Mouse (Mus musculus): ENCODE data around the gene Klk1b9. TPM values are rescaled to one million over a fixed set of nuclear protein-coding genes. Genes with fewer than 3 reads are reported as not detected.
"Not testable (repeated sequence)": the region's sequence is repeated elsewhere in the genome, so short reads cannot be mapped to it uniquely, and the experiment has no call there.

The Klk1b9 gene
- polyA plus RNA-seq, 1 experiment from 2014 or later, result not detected

- H3K36me3 ChIP-seq (replicated peaks), result no peaks in the 10 kb centered on the region
- no peak for ATAC-seq (replicated peaks)
- H3K4me2 ChIP-seq, result no peak overlapping the region
Measured at GRCm38 (mm10) chr7:43985657-43986056, 9.8 kb downstream of the Klk1b9 start.

GRCm38 (mm10) chr7:43994821-43995220, 19.0 kb downstream of the Klk1b9 start:
- ATAC-seq (replicated peaks); H3K4me1 ChIP-seq; H3K9ac ChIP-seq; H3K36me3 ChIP-seq (replicated peaks); H3K4me3 ChIP-seq; H3K4me2 ChIP-seq; H3K27ac ChIP-seq; H3K27me3 ChIP-seq (replicated peaks); H3K9me3 ChIP-seq: not testable (repeated sequence)
- 80% methylated on average over 1 of the region's 1 CpGs for WGBS

More at GRCm38 (mm10) chr7:43985657-43986056, 9.8 kb downstream of the Klk1b9 start:
- Histone ChIP-seq H3K9me3 (no peaks in the 10 kb centered on the region), H3K27ac (no peak overlapping the region), H3K4me3 (no peak overlapping the region), H3K9ac (no peak overlapping the region), H3K27me3 (replicated peaks) (no peaks in the 10 kb centered on the region), H3K4me1 (no peaks in the 10 kb centered on the region)

GRCm38 (mm10) chr7:43995577-43995976, 19.7 kb downstream of the Klk1b9 start, which contains the start of gene Klk1b11:
Klk1b11 (plus strand) TSS chr7:43995877.
- WGBS, result 93% methylated on average over 4 of the region's 4 CpGs
- ATAC-seq (replicated peaks), result not testable (repeated sequence)

GRCm38 (mm10) chr7:44004847-44005246, 29.0 kb downstream of the Klk1b9 start:
- Histone ChIP-seq H3K27me3 (replicated peaks) (no peaks in the 10 kb centered on the region), H3K9me3 (no peaks in the 10 kb centered on the region), H3K4me1 (no peaks in the 10 kb centered on the region), H3K4me2 (no peak overlapping the region), H3K36me3 (replicated peaks) (no peaks in the 10 kb centered on the region), H3K4me3 (no peak overlapping the region), H3K9ac (no peak overlapping the region), H3K27ac (no peak overlapping the region)
- ATAC-seq (replicated peaks), result no peak

More at GRCm38 (mm10) chr7:43995577-43995976, 19.7 kb downstream of the Klk1b9 start, which contains the start of gene Klk1b11:
- not testable (repeated sequence) for H3K27me3 ChIP-seq (replicated peaks); H3K4me3 ChIP-seq; H3K36me3 ChIP-seq (replicated peaks); H3K27ac ChIP-seq; H3K4me1 ChIP-seq; H3K9ac ChIP-seq; H3K4me2 ChIP-seq; H3K9me3 ChIP-seq

GRCm38 (mm10) chr7:44011868-44012267, 36.0 kb downstream of the Klk1b9 start, which contains the start of gene Klk1b26:
Klk1b26 (plus strand) TSS chr7:44012168.
- not testable (repeated sequence) for H3K4me2 ChIP-seq; ATAC-seq (replicated peaks); H3K9me3 ChIP-seq

GRCm38 (mm10) chr7:44014666-44015065, 38.8 kb downstream of the Klk1b9 start:
- not testable (repeated sequence) for H3K27ac ChIP-seq; H3K9me3 ChIP-seq; H3K36me3 ChIP-seq (replicated peaks); H3K27me3 ChIP-seq (replicated peaks); H3K4me2 ChIP-seq; H3K4me1 ChIP-seq; H3K9ac ChIP-seq; ATAC-seq (replicated peaks); H3K4me3 ChIP-seq
- 80% methylated on average over 6 of the region's 6 CpGs for WGBS

More at GRCm38 (mm10) chr7:44011868-44012267, 36.0 kb downstream of the Klk1b9 start, which contains the start of gene Klk1b26:
- not testable (repeated sequence) for H3K4me3 ChIP-seq; H3K27ac ChIP-seq; H3K4me1 ChIP-seq; H3K9ac ChIP-seq; H3K36me3 ChIP-seq (replicated peaks); H3K27me3 ChIP-seq (replicated peaks)

GRCm38 (mm10) chr7:44015071-44015470, 39.2 kb downstream of the Klk1b9 start:
- H3K9me3 ChIP-seq, result no peaks in the 10 kb centered on the region
- H3K27ac ChIP-seq, result no peak overlapping the region
- H3K4me2 ChIP-seq, result no peak overlapping the region
- no peak overlapping the region for H3K9ac ChIP-seq
- ATAC-seq (replicated peaks), result no peak
- H3K4me1 ChIP-seq, result no peaks in the 10 kb centered on the region
- WGBS, result 94% methylated on average over 5 of the region's 5 CpGs
- no peaks in the 10 kb centered on the region for H3K27me3 ChIP-seq (replicated peaks)
- no peak overlapping the region for H3K4me3 ChIP-seq
- no peaks in the 10 kb centered on the region for H3K36me3 ChIP-seq (replicated peaks)

Other genes starting within 250 kb of the Klk1b9 start
- not detected in 2 replicates for gene Klk12, start 207.2 kb upstream of the Klk1b9 start, polyA plus RNA-seq (2015; fragmentation: Nextera tagmentation; extraction: Ambion mirVana)
- 0.17 TPM in 1 of 2 replicates, not detected in the other for gene Klk11, start 201.5 kb upstream of the Klk1b9 start, polyA plus RNA-seq (2015; fragmentation: Nextera tagmentation; extraction: Ambion mirVana)
- 0.12 and 0.17 TPM in 2 replicates for gene Klk10, start 195.0 kb upstream of the Klk1b9 start, polyA plus RNA-seq (2015; fragmentation: Nextera tagmentation; extraction: Ambion mirVana)
- gene Klk9, start 184.2 kb upstream of the Klk1b9 start, polyA plus RNA-seq (2015; fragmentation: Nextera tagmentation; extraction: Ambion mirVana), result 0.12 and 0.27 TPM in 2 replicates
- gene Klk8, start 178.5 kb upstream of the Klk1b9 start, polyA plus RNA-seq (2015; fragmentation: Nextera tagmentation; extraction: Ambion mirVana), result 7.3 and 10.0 TPM in 2 replicates
- not detected in 2 replicates for gene Klk7, start 164.8 kb upstream of the Klk1b9 start, polyA plus RNA-seq (2015; fragmentation: Nextera tagmentation; extraction: Ambion mirVana)
- gene Klk6, start 151.6 kb upstream of the Klk1b9 start, polyA plus RNA-seq (2015; fragmentation: Nextera tagmentation; extraction: Ambion mirVana), result not detected in 2 replicates
- not detected in 2 replicates for gene Klk5, start 134.1 kb upstream of the Klk1b9 start, polyA plus RNA-seq (2015; fragmentation: Nextera tagmentation; extraction: Ambion mirVana)
- gene Klk4, start 94.9 kb upstream of the Klk1b9 start, polyA plus RNA-seq (2015; fragmentation: Nextera tagmentation; extraction: Ambion mirVana), result 0.18 TPM in 1 of 2 replicates, not detected in the other
- not detected in 2 replicates for gene Klk15, start 42.3 kb upstream of the Klk1b9 start, polyA plus RNA-seq (2015; fragmentation: Nextera tagmentation; extraction: Ambion mirVana)
- gene Klk1b8, start 25.4 kb upstream of the Klk1b9 start, polyA plus RNA-seq (2015; fragmentation: Nextera tagmentation; extraction: Ambion mirVana), result not detected in 2 replicates
- not detected in 2 replicates for gene Klk1b1, start 9.3 kb upstream of the Klk1b9 start, polyA plus RNA-seq (2015; fragmentation: Nextera tagmentation; extraction: Ambion mirVana)
- not detected in 2 replicates for gene Klk1b11, start 19.8 kb downstream of the Klk1b9 start, polyA plus RNA-seq (2015; fragmentation: Nextera tagmentation; extraction: Ambion mirVana)
- gene Klk1b26, start 36.1 kb downstream of the Klk1b9 start, polyA plus RNA-seq (2015; fragmentation: Nextera tagmentation; extraction: Ambion mirVana), result not detected in 2 replicates
- gene Klk1b27, start 76.2 kb downstream of the Klk1b9 start, polyA plus RNA-seq (2015; fragmentation: Nextera tagmentation; extraction: Ambion mirVana), result not detected in 2 replicates
- not detected in 2 replicates for gene Klk1b21, start 126.3 kb downstream of the Klk1b9 start, polyA plus RNA-seq (2015; fragmentation: Nextera tagmentation; extraction: Ambion mirVana)
- gene Klk1b22, start 136.6 kb downstream of the Klk1b9 start, polyA plus RNA-seq (2015; fragmentation: Nextera tagmentation; extraction: Ambion mirVana), result not detected in 2 replicates
- not detected in 2 replicates for gene Klk1b16, start 160.7 kb downstream of the Klk1b9 start, polyA plus RNA-seq (2015; fragmentation: Nextera tagmentation; extraction: Ambion mirVana)
- not detected in 2 replicates for gene Klk1b24, start 212.2 kb downstream of the Klk1b9 start, polyA plus RNA-seq (2015; fragmentation: Nextera tagmentation; extraction: Ambion mirVana)
- gene Klk1b3, start 222.1 kb downstream of the Klk1b9 start, polyA plus RNA-seq (2015; fragmentation: Nextera tagmentation; extraction: Ambion mirVana), result not detected in 2 replicates
- gene Klk1b4, start 231.4 kb downstream of the Klk1b9 start, polyA plus RNA-seq (2015; fragmentation: Nextera tagmentation; extraction: Ambion mirVana), result not detected in 2 replicates
- not detected in 2 replicates for gene Klk1b5, start 239.9 kb downstream of the Klk1b9 start, polyA plus RNA-seq (2015; fragmentation: Nextera tagmentation; extraction: Ambion mirVana)
- not detected in 2 replicates for gene Klk1, start 249.3 kb downstream of the Klk1b9 start, polyA plus RNA-seq (2015; fragmentation: Nextera tagmentation; extraction: Ambion mirVana)